Mouse (Mus musculus) embryonic fibroblast, embryonic 13.5 days (primary cell): ENCODE results near the gene Flg.

Experiments
- CTCF ChIP-seq: IDR thresholded peaks from 2 replicates; pipeline ENCODE4 v1.5.1; 2011; ENCODE audit warnings: mild to moderate bottlenecking, control low read depth, low read length, moderate library complexity, borderline replicate concordance; ENCODE audit not compliant: insufficient read depth
- POLR2A ChIP-seq: IDR thresholded peaks from 2 replicates; pipeline ENCODE4 v1.6.1; 2011; ENCODE audit warnings: low read depth, mild to moderate bottlenecking, control low read depth, low read length, moderate library complexity

- TF ChIP-seq CTCF (no peak), POLR2A (no peak)
Observed at GRCm38 (mm10) chr3:93340021-93340420, 66.7 kb downstream of the Flg start.
